Mouse (Mus musculus): ENCODE measurements around the gene Rin2.
A peak's percentile ranks its signal among the peaks of the same experiment; 100 is the strongest.

The Rin2 gene

GRCm38 (mm10) chr2:145829231-145829630 lies 154.2 kb downstream of the Rin2 start:
- no peak for DNase-seq (ENCODE audit: low spot score)

GRCm38 (mm10) chr2:145830417-145830816 lies 155.4 kb downstream of the Rin2 start:
- DNase-seq (ENCODE audit: low spot score) = no peak

GRCm38 (mm10) chr2:145831949-145832835 lies 157.2 kb downstream of the Rin2 start:
- peak; percentile 53 for DNase-seq (ENCODE audit: low spot score)

GRCm38 (mm10) chr2:145832836-145833221 lies 157.8 kb downstream of the Rin2 start:
- no peak for DNase-seq (ENCODE audit: low spot score)

GRCm38 (mm10) chr2:145833341-145833740 lies 158.3 kb downstream of the Rin2 start:
- no peak for DNase-seq (ENCODE audit: low spot score)

GRCm38 (mm10) chr2:145835920-145836319 lies 160.9 kb downstream of the Rin2 start:
- no peak for DNase-seq (ENCODE audit: low spot score)

GRCm38 (mm10) chr2:145838675-145839074 lies 163.7 kb downstream of the Rin2 start:
- no peak for DNase-seq (ENCODE audit: low spot score)

- DNase-seq (ENCODE audit: low spot score) = no peak
Measured at GRCm38 (mm10) chr2:145839565-145840315, 164.7 kb downstream of the Rin2 start.

GRCm38 (mm10) chr2:145840320-145840719 lies 165.3 kb downstream of the Rin2 start:
- DNase-seq (ENCODE audit: low spot score) = no peak

GRCm38 (mm10) chr2:145840910-145841870 lies 166.2 kb downstream of the Rin2 start:
- no peak for DNase-seq (ENCODE audit: low spot score)

- no peak for DNase-seq (ENCODE audit: low spot score)
Measured at GRCm38 (mm10) chr2:145843322-145843721, 168.3 kb downstream of the Rin2 start.

- DNase-seq (ENCODE audit: low spot score) = no peak
Measured at GRCm38 (mm10) chr2:145846595-145846994, 171.6 kb downstream of the Rin2 start.

- no peak for DNase-seq (ENCODE audit: low spot score)
Measured at GRCm38 (mm10) chr2:145849170-145849905, 174.3 kb downstream of the Rin2 start.

- DNase-seq (ENCODE audit: low spot score) = no peak
Measured at GRCm38 (mm10) chr2:145850779-145851178, 175.8 kb downstream of the Rin2 start.

- no peak for DNase-seq (ENCODE audit: low spot score)
Measured at GRCm38 (mm10) chr2:145855831-145856230, 180.8 kb downstream of the Rin2 start.

- no peak for DNase-seq (ENCODE audit: low spot score)
Measured at GRCm38 (mm10) chr2:145857864-145858263, 182.8 kb downstream of the Rin2 start.

GRCm38 (mm10) chr2:145859442-145859931 lies 184.5 kb downstream of the Rin2 start:
- DNase-seq (ENCODE audit: low spot score) = peak; percentile 37

GRCm38 (mm10) chr2:145859932-145860801 lies 185.2 kb downstream of the Rin2 start:
- DNase-seq (ENCODE audit: low spot score) = peak; percentile 66

GRCm38 (mm10) chr2:145861193-145862123 lies 186.4 kb downstream of the Rin2 start:
- DNase-seq (ENCODE audit: low spot score) = no peak

All from testis, postnatal 14 days (tissue).